Mouse (Mus musculus): ENCODE measurements around the gene Zic4. TPM values are rescaled to one million over a fixed set of nuclear protein-coding genes. Genes with fewer than 3 reads are reported as not detected.
A peak's percentile ranks its signal among the peaks of the same experiment; 100 is the strongest.

Zic4 gene
- polyA plus RNA-seq, 1 experiment: not detected

DNA sequence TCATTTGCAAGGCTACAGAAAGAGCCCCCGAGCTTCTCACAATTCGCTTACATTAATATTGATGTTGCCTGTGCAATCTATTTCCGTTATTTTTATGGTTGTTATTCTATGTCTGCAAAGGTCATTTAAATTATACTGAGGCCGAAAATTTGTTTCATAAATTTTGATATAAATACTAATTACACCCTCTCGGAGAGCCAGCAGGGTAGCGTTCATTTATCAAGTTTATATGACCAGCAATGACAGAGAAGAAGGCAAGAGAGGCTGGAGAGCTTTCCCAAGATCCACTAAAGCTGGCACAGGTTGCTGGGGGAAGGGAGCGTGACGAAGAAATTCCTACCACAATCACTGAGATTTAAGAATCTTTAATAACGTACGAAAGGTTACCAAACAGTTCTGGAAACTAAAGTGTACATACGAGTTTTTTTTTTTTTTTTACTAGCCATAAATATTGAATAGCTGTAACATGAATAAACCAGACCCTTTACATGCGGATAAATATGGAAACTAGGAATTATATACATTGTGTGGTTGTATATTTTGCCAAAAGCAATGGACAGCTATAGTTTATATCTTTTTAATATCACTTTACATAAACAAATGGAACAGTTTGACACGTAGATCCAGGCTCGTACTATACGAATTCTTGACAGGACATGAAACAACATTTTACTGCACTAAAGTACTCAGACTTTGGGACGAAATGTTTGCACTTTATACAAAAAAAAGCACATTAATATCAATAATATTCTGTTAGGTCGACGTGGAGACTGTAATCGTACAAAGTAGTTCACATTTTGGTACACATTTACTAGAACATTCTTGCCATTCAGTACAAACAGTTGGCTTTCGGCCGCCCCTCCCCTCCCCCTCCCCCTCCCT is 1.8 kb upstream of the Zic4 start:
- WGBS: 49% methylated on average over 21 of the region's 21 CpGs
- TF ChIP-seq POLR2A (IDR thresholded peaks at IDR 0.05; ENCODE audit: insufficient read depth, low read depth, low read length) (no peak), CTCF (IDR thresholded peaks at IDR 0.05; ENCODE audit: insufficient read depth, low read depth, low read length) (no peak)
- peaks cover 7% of the 10 kb centered on the region for H3K4me1 ChIP-seq (ENCODE audit: control insufficient read depth, insufficient read depth, low read length)
- H3K4me3 ChIP-seq (ENCODE audit: insufficient read depth, low read depth, low read length): 0 out of 2 replicates have a peak overlapping the region, but pooled peaks have one; percentile 33
- H3K27ac ChIP-seq (ENCODE audit: insufficient read depth, low read depth, low read length): no peak overlapping the region

DNA sequence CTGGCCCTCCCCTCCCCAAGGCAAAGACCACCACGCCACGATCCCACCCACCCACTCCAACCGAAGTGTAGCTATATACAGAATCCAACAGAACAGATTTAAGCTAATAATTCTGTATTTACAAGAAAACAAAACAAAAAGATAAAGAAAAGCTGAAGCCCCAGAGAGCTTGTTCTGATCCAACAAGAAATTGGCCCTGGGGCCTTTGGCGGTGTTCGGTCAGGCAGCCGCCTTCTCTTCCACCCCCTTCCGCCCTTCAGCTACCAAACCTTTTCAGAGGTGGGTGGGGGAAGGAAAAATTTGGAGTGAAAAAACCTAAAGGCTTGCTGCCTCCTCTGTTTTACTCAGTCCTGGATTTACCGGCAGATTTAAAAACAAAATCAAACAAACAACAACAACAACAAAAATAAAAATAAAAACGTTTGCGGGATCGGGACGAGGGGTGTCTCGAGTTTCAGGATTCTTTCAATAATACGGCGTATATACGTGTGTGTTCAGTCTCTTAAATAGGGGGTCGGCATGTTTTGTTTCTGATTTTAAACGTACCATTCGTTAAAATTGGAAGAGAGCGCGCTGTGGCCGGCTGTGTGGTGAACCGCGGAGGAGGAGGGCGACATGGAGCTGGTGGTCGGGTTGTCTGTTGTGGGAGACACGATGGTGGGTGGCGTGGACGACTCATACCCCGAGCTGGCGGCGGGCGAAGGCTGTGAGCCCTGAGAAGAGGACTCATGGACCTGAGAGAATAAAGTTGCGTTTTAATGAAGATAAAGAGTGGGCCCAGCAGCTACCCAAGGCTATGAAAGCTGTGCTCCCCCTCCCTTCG is 969 bp upstream of the Zic4 start:
- Histone ChIP-seq H3K4me3 (ENCODE audit: insufficient read depth, low read depth, low read length) (peak overlapping the region; percentile 58), H3K27ac (ENCODE audit: insufficient read depth, low read depth, low read length) (peak overlapping the region; percentile 82), H3K4me1 (ENCODE audit: control insufficient read depth, insufficient read depth, low read length) (peaks cover 4% of the 10 kb centered on the region; the same call in 1 of the 2 replicates)
- no peak for TF ChIP-seq CTCF (IDR thresholded peaks at IDR 0.05; ENCODE audit: insufficient read depth, low read depth, low read length)
- no peak for TF ChIP-seq POLR2A (IDR thresholded peaks at IDR 0.05; ENCODE audit: insufficient read depth, low read depth, low read length)
- 11% methylated on average over 35 of the region's 35 CpGs for WGBS

DNA sequence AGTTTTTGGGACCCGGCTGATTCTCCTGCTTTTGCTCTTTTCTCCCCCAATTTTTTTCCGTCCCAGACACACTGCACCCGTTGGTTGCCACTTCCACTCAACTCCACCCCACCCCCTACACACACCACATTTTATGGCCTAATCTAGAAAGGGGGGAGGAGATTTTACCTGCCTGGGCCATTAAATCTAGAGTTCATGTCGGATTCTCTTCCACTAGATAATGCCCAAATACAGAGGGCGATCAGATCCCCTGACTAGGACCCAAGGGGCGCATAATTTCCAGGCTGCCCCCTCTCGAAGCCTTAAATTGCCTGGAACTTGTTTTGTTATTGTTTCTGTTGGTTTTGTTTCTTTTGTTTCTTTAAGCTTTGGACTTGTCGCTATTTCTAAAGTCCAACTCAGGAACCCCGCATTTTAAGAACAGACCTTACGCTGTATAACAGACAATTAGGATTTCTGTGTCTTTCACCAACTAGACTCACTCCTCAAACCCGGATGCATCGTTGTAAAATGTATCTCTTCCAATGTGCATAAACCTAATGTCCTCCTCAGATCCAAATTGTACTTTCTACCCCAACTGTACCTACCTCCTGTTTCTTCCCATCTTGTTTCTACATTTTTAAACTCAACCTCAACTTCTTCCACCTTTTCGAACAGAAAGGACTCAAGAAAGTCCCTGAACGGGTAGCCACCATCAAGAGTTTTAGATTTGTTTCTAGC is 958 bp downstream of the Zic4 start:
- Histone ChIP-seq H3K4me1 (ENCODE audit: control insufficient read depth, insufficient read depth, low read length) (peaks cover 4% of the 10 kb centered on the region; the same call in 1 of the 2 replicates), H3K4me3 (ENCODE audit: insufficient read depth, low read depth, low read length) (peak overlapping the region; percentile 57), H3K27ac (ENCODE audit: insufficient read depth, low read depth, low read length) (peak overlapping the region; percentile 87)
- TF ChIP-seq POLR2A (IDR thresholded peaks at IDR 0.05; ENCODE audit: insufficient read depth, low read depth, low read length) (no peak), CTCF (IDR thresholded peaks at IDR 0.05; ENCODE audit: insufficient read depth, low read depth, low read length) (no peak)
- WGBS: 30% methylated on average over 14 of the region's 14 CpGs

DNA sequence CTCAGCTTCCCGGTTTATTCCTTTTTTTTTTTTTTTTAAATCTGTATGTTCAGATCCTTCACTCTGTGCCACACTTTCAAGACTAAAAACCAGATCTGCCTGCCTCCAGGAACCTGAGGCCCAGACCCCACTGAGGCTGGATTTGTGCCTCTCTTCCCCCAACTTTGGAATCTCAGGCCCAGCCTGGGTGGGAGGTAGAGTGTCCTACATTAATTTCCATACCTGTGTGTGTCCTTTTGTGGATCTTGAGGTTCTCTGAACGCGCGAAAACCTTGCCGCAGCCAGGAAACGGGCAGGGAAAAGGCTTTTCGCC is 1.6 kb downstream of the Zic4 start:
- H3K4me1 ChIP-seq (ENCODE audit: control insufficient read depth, insufficient read depth, low read length): peaks cover 4% of the 10 kb centered on the region; the same call in 1 of the 2 replicates
- H3K27ac ChIP-seq (ENCODE audit: insufficient read depth, low read depth, low read length): peak overlapping the region; percentile 71
- no peak for TF ChIP-seq CTCF (IDR thresholded peaks at IDR 0.05; ENCODE audit: insufficient read depth, low read depth, low read length)
- H3K4me3 ChIP-seq (ENCODE audit: insufficient read depth, low read depth, low read length): peak overlapping the region; percentile 57
- 12% methylated on average over 7 of the region's 7 CpGs for WGBS

DNA sequence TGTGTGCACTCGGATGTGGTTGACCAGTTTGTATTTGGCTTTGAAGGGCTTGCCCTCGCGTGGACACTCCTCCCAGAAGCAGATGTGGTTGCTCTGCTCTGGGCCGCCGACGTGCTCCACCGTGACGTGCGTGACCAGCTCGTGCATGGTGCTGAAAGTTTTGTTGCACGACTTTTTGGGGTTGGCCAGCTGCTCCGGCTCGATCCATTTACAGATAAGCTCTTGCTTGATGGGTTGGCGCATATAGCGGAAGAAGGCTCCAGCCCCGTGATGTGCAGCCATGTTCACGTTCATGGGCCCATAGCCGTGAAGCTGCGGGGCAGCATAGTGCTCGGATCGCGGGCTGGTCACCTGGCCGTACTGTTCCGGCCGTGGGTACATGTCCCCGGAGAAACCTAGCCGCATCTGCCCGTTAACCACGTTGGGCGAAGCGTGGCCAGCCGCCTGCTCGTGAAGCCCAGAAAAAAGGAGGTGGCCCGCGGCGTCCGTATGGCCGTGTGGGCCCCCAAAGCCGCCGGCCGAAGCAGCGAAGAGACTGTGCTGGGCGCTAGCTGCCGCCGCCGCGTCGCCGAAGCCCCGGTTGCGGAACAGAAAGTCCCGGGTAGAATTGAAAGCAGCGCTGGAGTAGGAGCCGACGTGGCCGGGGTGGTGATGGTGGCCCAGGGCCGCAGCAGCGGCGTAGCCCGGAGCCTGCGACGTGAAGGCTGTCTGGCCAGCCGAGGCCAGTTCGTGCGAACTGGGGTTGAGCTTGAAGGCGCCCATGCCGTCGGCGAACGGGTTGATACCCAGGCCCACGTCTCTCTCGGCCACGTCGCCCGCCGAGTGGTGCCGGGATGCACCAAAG is 2.1 kb downstream of the Zic4 start:
- Histone ChIP-seq H3K4me3 (ENCODE audit: insufficient read depth, low read depth, low read length) (peak overlapping the region; percentile 57), H3K4me1 (ENCODE audit: control insufficient read depth, insufficient read depth, low read length) (peaks cover 4% of the 10 kb centered on the region; the same call in 1 of the 2 replicates), H3K27ac (ENCODE audit: insufficient read depth, low read depth, low read length) (peak overlapping the region; percentile 71)
- WGBS: 2% methylated on average over 77 of the region's 77 CpGs
- TF ChIP-seq CTCF (IDR thresholded peaks at IDR 0.05; ENCODE audit: insufficient read depth, low read depth, low read length) (no peak), POLR2A (IDR thresholded peaks at IDR 0.05; ENCODE audit: insufficient read depth, low read depth, low read length) (no peak)

DNA sequence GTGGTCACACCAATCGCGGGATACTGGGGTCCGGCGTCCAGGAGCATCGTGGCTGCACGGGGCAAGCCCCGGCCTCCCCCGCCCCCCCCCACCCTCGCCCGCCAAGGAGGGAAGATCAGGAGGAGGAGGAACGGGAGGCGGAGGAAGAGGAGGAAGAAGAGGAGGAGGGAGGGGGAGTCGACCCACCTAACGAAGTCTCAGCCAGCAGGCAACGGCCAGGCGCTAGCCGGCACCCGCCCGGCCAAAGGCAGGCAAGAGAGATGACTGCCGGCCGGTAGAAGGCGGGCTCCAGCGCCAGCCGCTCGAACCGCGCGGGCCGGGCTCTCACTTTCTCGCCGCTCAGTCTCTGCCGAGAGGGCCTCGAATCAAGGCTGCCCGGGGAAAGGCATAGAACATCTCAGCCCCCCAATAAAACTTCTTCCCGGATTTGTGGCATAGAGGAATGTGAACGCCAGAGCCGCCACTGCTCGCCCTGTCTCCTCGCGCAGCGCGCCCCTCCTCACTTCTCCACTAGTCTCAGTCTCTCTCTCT is 2.8 kb downstream of the Zic4 start:
- H3K4me3 ChIP-seq (ENCODE audit: insufficient read depth, low read depth, low read length): peak overlapping the region; percentile 57
- TF ChIP-seq POLR2A (IDR thresholded peaks at IDR 0.05; ENCODE audit: insufficient read depth, low read depth, low read length): no peak; the same call in 1 of the 2 replicates
- TF ChIP-seq CTCF (IDR thresholded peaks at IDR 0.05; ENCODE audit: insufficient read depth, low read depth, low read length): no peak

DNA sequence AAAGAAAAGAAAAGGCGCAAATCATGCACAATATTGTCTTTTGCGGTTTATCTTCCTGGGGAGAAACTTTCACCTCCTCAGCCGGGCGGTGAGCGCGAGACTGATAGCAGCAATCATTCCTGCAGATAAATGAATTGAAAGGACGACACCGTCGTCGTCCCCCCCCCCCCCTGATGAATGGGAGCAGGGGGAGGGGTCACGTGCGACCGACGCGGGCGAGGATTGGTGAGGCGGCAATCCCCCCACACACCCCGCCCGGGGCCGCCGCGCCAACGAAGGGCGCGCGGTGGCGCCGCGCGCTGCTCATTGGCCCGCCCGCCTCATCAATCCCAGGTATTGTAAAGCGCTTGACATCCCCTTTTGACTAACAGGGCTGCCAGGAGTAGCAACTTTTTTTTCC is 3.5 kb downstream of the Zic4 start, which contains the start of gene Zic1:
Zic1 (minus strand) TSS at position 147 of the 400 bp plus-strand sequence.
- 2% methylated on average over 33 of the region's 33 CpGs for WGBS
- Histone ChIP-seq H3K27ac (ENCODE audit: insufficient read depth, low read depth, low read length) (peak within 1 kb of the TSS; percentile 85), H3K4me1 (ENCODE audit: control insufficient read depth, insufficient read depth, low read length) (peaks cover 4% of the 10 kb centered on the region; the same call in 1 of the 2 replicates), H3K4me3 (ENCODE audit: insufficient read depth, low read depth, low read length) (peak within 1 kb of the TSS; percentile 57)
- TF ChIP-seq POLR2A (IDR thresholded peaks at IDR 0.05; ENCODE audit: insufficient read depth, low read depth, low read length): peak; percentile 42
- no peak for TF ChIP-seq CTCF (IDR thresholded peaks at IDR 0.05; ENCODE audit: insufficient read depth, low read depth, low read length)

More for the DNA sequence above, 2.8 kb downstream of the Zic4 start:
- peaks cover 4% of the 10 kb centered on the region; the same call in 1 of the 2 replicates for H3K4me1 ChIP-seq (ENCODE audit: control insufficient read depth, insufficient read depth, low read length)
- WGBS: 1% methylated on average over 41 of the region's 42 CpGs
- H3K27ac ChIP-seq (ENCODE audit: insufficient read depth, low read depth, low read length): peak overlapping the region; percentile 85

All from olfactory bulb, adult 2 months (tissue).